Mouse (Mus musculus): ENCODE data around the gene Gm10282. TPM values are rescaled to one million over a fixed set of nuclear protein-coding genes. Genes with fewer than 3 reads are reported as not detected.

Gene Gm10282
- polyA plus RNA-seq, 1 experiment from 2014 or later = 39.9 TPM

GRCm38 (mm10) chr8:72331631-72332030 lies 26.6 kb upstream of the Gm10282 start:
- H3K9ac ChIP-seq (replicated peaks; ENCODE audit: low read length) = no peak overlapping the region
- ATAC-seq (replicated peaks; ENCODE audit: insufficient number of reproducible peaks, low FRiP score, low TSS enrichment, low read depth) (no peak), DNase-seq (ENCODE audit: low spot score) (no peak)
- no peak overlapping the region for H3K27ac ChIP-seq (replicated peaks; ENCODE audit: low read depth, low read length)
- no peaks in the 10 kb centered on the region; the same call in 1 of the 2 replicates for H3K36me3 ChIP-seq (replicated peaks; ENCODE audit: control insufficient read depth, insufficient read depth, low read depth, low read length)
- no peaks in the 10 kb centered on the region for H3K27me3 ChIP-seq (ENCODE audit: control insufficient read depth, insufficient read depth, low read length)
- H3K9me3 ChIP-seq (replicated peaks; ENCODE audit: control insufficient read depth, low read length) = no peaks in the 10 kb centered on the region
- 83% methylated on average over 4 of the region's 4 CpGs for WGBS
- H3K4me2 ChIP-seq (ENCODE audit: low read depth, low read length) = no peak overlapping the region
- no peak overlapping the region for H3K4me3 ChIP-seq (ENCODE audit: low read depth, low read length)
- H3K4me1 ChIP-seq (ENCODE audit: control insufficient read depth, insufficient read depth, low read length) = no peaks in the 10 kb centered on the region

GRCm38 (mm10) chr8:72330806-72331516 lies 25.9 kb upstream of the Gm10282 start:
- no peak for DNase-seq (ENCODE audit: low spot score)
- no peak for ATAC-seq (replicated peaks; ENCODE audit: insufficient number of reproducible peaks, low FRiP score, low TSS enrichment, low read depth)
- Histone ChIP-seq H3K9me3 (replicated peaks; ENCODE audit: control insufficient read depth, low read length) (no peaks in the 10 kb centered on the region), H3K4me3 (ENCODE audit: low read depth, low read length) (no peak overlapping the region), H3K4me1 (ENCODE audit: control insufficient read depth, insufficient read depth, low read length) (no peaks in the 10 kb centered on the region), H3K9ac (replicated peaks; ENCODE audit: low read length) (no peak overlapping the region), H3K4me2 (ENCODE audit: low read depth, low read length) (no peak overlapping the region), H3K36me3 (replicated peaks; ENCODE audit: control insufficient read depth, insufficient read depth, low read depth, low read length) (no peaks in the 10 kb centered on the region; the same call in 1 of the 2 replicates), H3K27ac (replicated peaks; ENCODE audit: low read depth, low read length) (no peak overlapping the region), H3K27me3 (ENCODE audit: control insufficient read depth, insufficient read depth, low read length) (no peaks in the 10 kb centered on the region)
- WGBS = 86% methylated on average over 6 of the region's 6 CpGs

- DNase-seq (ENCODE audit: low spot score) = no peak
- Histone ChIP-seq H3K4me2 (ENCODE audit: low read depth, low read length) (no peak overlapping the region), H3K27me3 (ENCODE audit: control insufficient read depth, insufficient read depth, low read length) (no peaks in the 10 kb centered on the region), H3K36me3 (replicated peaks; ENCODE audit: control insufficient read depth, insufficient read depth, low read depth, low read length) (no peaks in the 10 kb centered on the region), H3K4me1 (ENCODE audit: control insufficient read depth, insufficient read depth, low read length) (no peaks in the 10 kb centered on the region), H3K27ac (replicated peaks; ENCODE audit: low read depth, low read length) (no peak overlapping the region), H3K9me3 (replicated peaks; ENCODE audit: control insufficient read depth, low read length) (no peaks in the 10 kb centered on the region), H3K4me3 (ENCODE audit: low read depth, low read length) (no peak overlapping the region), H3K9ac (replicated peaks; ENCODE audit: low read length) (no peak overlapping the region)
- 87% methylated on average over 3 of the region's 3 CpGs for WGBS
- no peak for ATAC-seq (replicated peaks; ENCODE audit: insufficient number of reproducible peaks, low FRiP score, low TSS enrichment, low read depth)
These were observed 24.1 kb upstream of the Gm10282 start for GRCm38 (mm10) chr8:72329116-72329515.

GRCm38 (mm10) chr8:72324708-72325107 lies 19.6 kb upstream of the Gm10282 start:
- H3K9ac ChIP-seq (replicated peaks; ENCODE audit: low read length) = no peak overlapping the region
- no peaks in the 10 kb centered on the region for H3K36me3 ChIP-seq (replicated peaks; ENCODE audit: control insufficient read depth, insufficient read depth, low read depth, low read length)
- H3K4me1 ChIP-seq (ENCODE audit: control insufficient read depth, insufficient read depth, low read length) = 0 out of 2 replicates have a peak, but pooled peaks cover 1% of the 10 kb centered on the region
- peaks cover 18% of the 10 kb centered on the region for H3K27me3 ChIP-seq (ENCODE audit: control insufficient read depth, insufficient read depth, low read length)
- H3K4me3 ChIP-seq (ENCODE audit: low read depth, low read length) = no peak overlapping the region
- no peak overlapping the region for H3K27ac ChIP-seq (replicated peaks; ENCODE audit: low read depth, low read length)
- no peak overlapping the region for H3K4me2 ChIP-seq (ENCODE audit: low read depth, low read length)
- no peaks in the 10 kb centered on the region for H3K9me3 ChIP-seq (replicated peaks; ENCODE audit: control insufficient read depth, low read length)
- 86% methylated on average over 2 of the region's 2 CpGs for WGBS
- no peak for ATAC-seq (replicated peaks; ENCODE audit: insufficient number of reproducible peaks, low FRiP score, low TSS enrichment, low read depth)
- no peak for DNase-seq (ENCODE audit: low spot score)

GRCm38 (mm10) chr8:72324036-72324706 lies 19.1 kb upstream of the Gm10282 start:
- WGBS = 86% methylated on average over 10 of the region's 10 CpGs
- H3K4me1 ChIP-seq (ENCODE audit: control insufficient read depth, insufficient read depth, low read length) = peaks cover 5% of the 10 kb centered on the region; the same call in 1 of the 2 replicates
- H3K4me3 ChIP-seq (ENCODE audit: low read depth, low read length) = no peak overlapping the region
- H3K9ac ChIP-seq (replicated peaks; ENCODE audit: low read length) = no peak overlapping the region
- ATAC-seq (replicated peaks; ENCODE audit: insufficient number of reproducible peaks, low FRiP score, low TSS enrichment, low read depth) (no peak), DNase-seq (ENCODE audit: low spot score) (no peak)
- H3K36me3 ChIP-seq (replicated peaks; ENCODE audit: control insufficient read depth, insufficient read depth, low read depth, low read length) = no peaks in the 10 kb centered on the region
- no peak overlapping the region for H3K4me2 ChIP-seq (ENCODE audit: low read depth, low read length)
- no peak overlapping the region for H3K27ac ChIP-seq (replicated peaks; ENCODE audit: low read depth, low read length)
- no peaks in the 10 kb centered on the region for H3K9me3 ChIP-seq (replicated peaks; ENCODE audit: control insufficient read depth, low read length)
- peaks cover 24% of the 10 kb centered on the region for H3K27me3 ChIP-seq (ENCODE audit: control insufficient read depth, insufficient read depth, low read length)

- Histone ChIP-seq H3K27me3 (ENCODE audit: control insufficient read depth, insufficient read depth, low read length) (peaks cover 28% of the 10 kb centered on the region), H3K4me1 (ENCODE audit: control insufficient read depth, insufficient read depth, low read length) (peaks cover 5% of the 10 kb centered on the region; the same call in 1 of the 2 replicates)
- WGBS = 66% methylated on average over 6 of the region's 6 CpGs
These were observed 18.2 kb upstream of the Gm10282 start for GRCm38 (mm10) chr8:72323131-72323725.

GRCm38 (mm10) chr8:72322471-72322889 lies 17.4 kb upstream of the Gm10282 start:
- H3K9ac ChIP-seq (replicated peaks; ENCODE audit: low read length) = no peak overlapping the region
- peaks cover 5% of the 10 kb centered on the region; the same call in 1 of the 2 replicates for H3K4me1 ChIP-seq (ENCODE audit: control insufficient read depth, insufficient read depth, low read length)
- no peak for DNase-seq (ENCODE audit: low spot score)
- no peaks in the 10 kb centered on the region for H3K36me3 ChIP-seq (replicated peaks; ENCODE audit: control insufficient read depth, insufficient read depth, low read depth, low read length)
- ATAC-seq (replicated peaks; ENCODE audit: insufficient number of reproducible peaks, low FRiP score, low TSS enrichment, low read depth) = no peak
- no peak overlapping the region for H3K4me2 ChIP-seq (ENCODE audit: low read depth, low read length)
- no peak overlapping the region for H3K4me3 ChIP-seq (ENCODE audit: low read depth, low read length)
- H3K27me3 ChIP-seq (ENCODE audit: control insufficient read depth, insufficient read depth, low read length) = peaks cover 28% of the 10 kb centered on the region
- no peaks in the 10 kb centered on the region for H3K9me3 ChIP-seq (replicated peaks; ENCODE audit: control insufficient read depth, low read length)
- 69% methylated on average over 7 of the region's 7 CpGs for WGBS
- no peak overlapping the region for H3K27ac ChIP-seq (replicated peaks; ENCODE audit: low read depth, low read length)

More at GRCm38 (mm10) chr8:72323131-72323725, 18.2 kb upstream of the Gm10282 start:
- H3K4me3 ChIP-seq (ENCODE audit: low read depth, low read length) = no peak overlapping the region
- ATAC-seq (replicated peaks; ENCODE audit: insufficient number of reproducible peaks, low FRiP score, low TSS enrichment, low read depth) (no peak), DNase-seq (ENCODE audit: low spot score) (no peak)
- no peak overlapping the region for H3K9ac ChIP-seq (replicated peaks; ENCODE audit: low read length)
- no peaks in the 10 kb centered on the region for H3K36me3 ChIP-seq (replicated peaks; ENCODE audit: control insufficient read depth, insufficient read depth, low read depth, low read length)
- H3K4me2 ChIP-seq (ENCODE audit: low read depth, low read length) = no peak overlapping the region
- H3K9me3 ChIP-seq (replicated peaks; ENCODE audit: control insufficient read depth, low read length) = no peaks in the 10 kb centered on the region
- no peak overlapping the region for H3K27ac ChIP-seq (replicated peaks; ENCODE audit: low read depth, low read length)

Measured in embryonic facial prominence, embryonic 11.5 days (tissue).